Mouse (Mus musculus) bone marrow macrophage, adult 2 months (primary cell): Measurements from ENCODE around the gene Sec22b.

Experiments
- CTCF ChIP-seq: IDR thresholded peaks from 2 replicates; pipeline ENCODE4 v1.5.1; 2012; ENCODE audit warnings: low read depth, mild to moderate bottlenecking, low read length, moderate library complexity
- POLR2A ChIP-seq: IDR thresholded peaks from 2 replicates; pipeline ENCODE4 v1.6.1; 2012; ENCODE audit warnings: mild to moderate bottlenecking, low read depth, low read length, borderline replicate concordance

DNA sequence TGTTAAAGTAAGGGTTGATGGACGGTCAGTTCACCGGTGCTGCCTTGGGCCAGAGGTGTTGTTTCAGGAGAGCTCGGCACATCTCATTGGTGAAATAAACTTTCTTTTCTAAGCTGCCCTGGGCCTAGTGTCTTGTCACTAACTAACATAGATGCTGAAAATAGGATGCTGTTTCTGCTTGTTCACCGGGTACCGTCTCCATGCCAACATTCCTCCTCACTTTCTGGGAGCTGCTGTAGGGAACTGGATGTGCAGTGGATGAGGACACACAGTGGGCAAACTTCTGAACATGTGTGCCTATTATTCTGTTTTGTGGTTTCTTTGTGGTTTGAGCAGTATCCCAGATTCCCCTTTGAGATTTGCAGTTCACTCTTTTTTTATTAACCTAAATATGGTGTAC is 19.4 kb upstream of the Sec22b start:
- TF ChIP-seq CTCF (no peak), POLR2A (no peak)
